Mouse (Mus musculus) WW6 (cell line): Measurements from ENCODE around the gene Pramef25.
"Not testable (repeated sequence)": the region's sequence is repeated elsewhere in the genome, so short reads cannot be mapped to it uniquely, and the experiment has no call there.

ENCODE experiments used
- DNase-seq: peaks from one replicate; pipeline ENCODE4 v3.0.0-alpha.2; 2013; ENCODE audit warnings: low read depth, low spot score

Gene Pramef25

DNA sequence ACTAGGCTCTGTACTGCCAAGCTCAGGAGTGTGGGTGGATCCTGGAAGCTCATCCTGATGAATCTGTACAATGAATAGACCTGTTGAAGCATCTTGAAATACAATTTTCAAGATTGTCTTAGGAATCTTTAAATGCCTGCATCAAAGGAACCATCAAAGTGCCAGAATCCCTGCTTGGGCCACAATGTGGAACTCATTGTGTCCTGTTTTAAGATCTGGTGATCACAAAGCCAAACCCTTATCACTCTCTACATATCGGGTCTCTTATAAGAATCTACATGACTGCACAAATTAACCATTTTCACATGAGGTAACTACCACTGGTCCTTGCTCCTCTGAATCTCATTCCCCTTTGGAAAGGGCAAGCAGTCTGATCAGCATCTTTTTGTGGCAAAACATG is at the start of gene Pramef25:
Gene Pramef25 (minus strand): TSS at position 101 of the 400 bp plus-strand sequence.
- DNase-seq, result not testable (repeated sequence)

DNA sequence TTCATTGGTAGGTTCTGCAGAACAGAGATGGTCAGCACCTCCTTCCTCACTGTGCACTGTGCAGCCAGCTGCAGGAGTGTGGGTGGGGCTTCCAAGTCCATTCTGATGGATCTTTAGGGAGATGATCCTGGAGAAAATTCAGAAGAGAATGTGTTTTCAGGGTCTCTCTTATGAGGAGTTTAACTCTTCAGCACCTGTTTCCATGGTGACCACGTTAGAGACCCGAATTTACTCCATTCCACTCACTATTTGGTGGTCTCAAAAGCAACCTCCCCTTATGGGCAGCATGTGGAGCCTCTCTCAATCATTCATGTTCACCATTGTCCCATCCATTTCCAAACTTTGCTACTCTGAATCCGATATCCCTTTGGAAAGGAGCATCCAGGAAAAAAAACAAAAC is 43.5 kb upstream of the Pramef25 start, which contains the start of gene Pramef17:
Gene Pramef17 (minus strand): TSS at position 101 of the 400 bp plus-strand sequence.
- not testable (repeated sequence) for DNase-seq

DNA sequence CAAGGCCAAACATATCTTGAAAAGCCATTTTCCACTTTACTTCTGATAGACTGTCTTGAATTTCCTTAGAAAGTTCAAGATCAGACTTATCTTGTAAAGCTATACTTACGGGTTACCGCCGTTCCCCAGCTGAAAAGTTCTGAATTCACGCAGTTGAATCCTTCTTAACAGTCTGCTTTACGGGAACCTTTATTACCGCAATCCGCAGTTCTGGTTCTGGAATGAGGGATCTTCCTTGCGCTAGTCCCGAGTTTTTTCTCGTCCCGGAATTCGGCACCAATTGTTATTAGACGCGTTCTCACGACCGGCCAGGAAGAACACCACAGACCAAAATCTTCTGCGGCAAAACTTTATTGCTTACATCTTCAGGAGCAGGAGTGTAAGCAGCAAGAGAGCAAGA is 37.3 kb upstream of the Pramef25 start:
- not testable (repeated sequence) for DNase-seq

DNA sequence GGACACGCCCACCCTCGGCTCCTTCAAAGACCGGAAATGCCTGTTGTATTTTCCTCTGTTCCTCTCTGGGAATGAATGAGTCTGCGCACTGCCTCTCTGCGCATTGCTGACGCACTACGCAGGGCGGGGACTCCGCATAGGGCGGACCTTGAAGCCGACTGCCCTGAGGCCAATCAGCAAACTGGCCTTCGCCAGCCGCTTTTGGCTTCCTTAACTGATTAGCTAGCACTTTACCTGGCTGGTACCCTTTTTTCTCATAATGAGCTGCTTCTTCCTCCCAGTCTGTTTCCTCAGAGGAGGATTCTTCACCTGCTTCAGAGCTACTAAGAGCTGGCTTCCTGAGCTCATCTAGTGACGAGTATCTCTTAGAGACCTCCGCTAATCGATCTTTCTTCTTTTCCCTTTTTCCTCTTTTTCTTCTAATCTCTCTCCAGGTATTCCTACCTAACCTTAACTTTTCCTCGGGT is 36.7 kb upstream of the Pramef25 start:
- DNase-seq, result not testable (repeated sequence)

DNA sequence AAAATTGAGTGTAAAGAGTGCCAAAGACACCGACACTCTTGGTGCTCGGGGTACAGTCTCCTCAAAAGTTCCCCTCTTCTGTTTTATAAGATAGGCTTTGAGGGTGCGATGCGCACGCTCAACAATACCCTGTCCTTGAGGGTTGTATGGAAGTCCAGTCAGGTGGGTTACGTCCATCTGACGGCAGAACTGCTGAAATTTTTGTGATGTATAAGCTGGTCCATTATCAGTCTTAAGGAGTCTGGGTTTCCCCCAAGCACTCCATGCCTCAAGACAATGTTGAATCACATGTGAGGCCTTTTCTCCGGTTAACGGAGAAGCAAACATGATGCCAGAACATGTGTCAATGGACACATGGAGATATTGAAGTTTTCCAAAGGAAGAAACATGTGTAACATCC is 34.9 kb upstream of the Pramef25 start:
- not testable (repeated sequence) for DNase-seq

DNA sequence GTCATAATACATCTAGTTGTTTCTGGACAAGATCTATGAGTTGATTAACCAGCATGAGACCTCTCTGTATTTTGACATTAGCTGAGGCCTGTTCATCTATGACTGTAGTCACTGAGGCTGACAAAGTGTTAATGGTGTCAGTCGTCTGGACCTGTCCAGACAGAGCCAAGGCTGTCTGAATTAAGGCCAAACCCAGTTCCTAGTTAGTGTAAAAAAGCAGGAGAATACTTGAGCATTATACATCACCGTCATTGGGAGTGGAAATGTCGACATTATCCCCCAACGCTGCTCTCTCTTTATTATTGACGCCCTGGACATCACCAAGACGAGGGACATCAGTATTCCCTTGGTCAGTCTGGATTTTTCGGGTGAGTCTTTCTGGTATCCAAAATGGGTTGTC is 34.3 kb upstream of the Pramef25 start:
- not testable (repeated sequence) for DNase-seq

DNA sequence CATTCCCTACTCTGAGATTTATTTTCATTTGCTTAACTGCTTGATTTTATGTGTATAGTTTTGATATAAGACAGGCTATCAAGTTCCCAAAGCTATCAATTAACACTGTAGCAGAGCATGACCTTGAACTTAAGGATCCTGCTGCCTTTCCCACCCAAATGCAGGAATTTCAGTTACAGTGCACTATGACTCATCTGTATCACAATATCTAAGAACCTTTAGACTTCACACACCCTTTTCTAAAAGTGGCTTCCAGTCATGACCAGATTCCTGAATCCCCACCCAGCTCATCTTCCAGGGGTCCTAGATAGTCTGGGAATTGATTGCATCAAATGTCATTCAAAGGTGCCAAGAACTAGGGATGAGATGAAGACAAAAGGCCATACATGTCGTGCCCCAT is 32.6 kb upstream of the Pramef25 start:
- DNase-seq, result not testable (repeated sequence)

DNA sequence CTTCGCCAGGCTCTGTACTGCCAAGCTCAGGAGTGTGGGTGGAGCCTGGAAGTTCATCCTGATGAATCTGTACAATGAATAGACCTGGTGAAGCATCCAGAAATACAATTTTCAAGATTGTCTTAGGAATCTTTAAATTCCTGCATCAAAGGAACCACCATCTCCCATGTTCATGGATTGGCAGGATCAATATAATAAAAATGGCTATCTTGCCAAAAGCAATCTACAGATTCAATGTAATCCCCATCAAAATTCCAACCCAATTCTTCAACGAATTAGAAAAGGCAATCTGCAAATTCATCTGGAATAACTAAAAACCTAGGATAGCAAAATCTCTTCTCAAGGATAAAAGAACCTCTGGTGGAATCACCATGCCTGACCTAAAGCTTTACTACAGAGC is 16.0 kb upstream of the Pramef25 start, which contains the start of gene Gm13101:
Gene Gm13101 (minus strand): TSS at position 101 of the 400 bp plus-strand sequence.
- DNase-seq, result not testable (repeated sequence)

DNA sequence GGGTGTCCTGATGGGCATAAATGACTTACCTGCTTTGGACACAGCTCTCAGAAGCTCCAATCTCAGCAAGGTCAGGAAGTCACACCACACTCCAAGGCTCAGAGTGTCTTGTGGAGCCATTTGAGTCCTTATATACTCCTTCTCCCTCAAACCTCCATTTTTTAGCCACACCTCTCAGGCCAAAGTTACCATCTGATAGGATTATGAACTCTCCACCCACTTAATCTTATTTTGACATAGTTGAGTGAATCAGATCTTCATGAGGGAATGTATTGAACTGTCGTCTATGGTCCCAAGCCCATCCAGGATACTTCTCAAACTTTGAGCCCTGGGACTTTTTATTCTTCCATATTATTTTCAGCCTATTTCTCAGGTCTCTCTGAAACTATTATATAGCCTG is 50.5 kb downstream of the Pramef25 start, which contains the start of gene Pramef6:
Gene Pramef6 (minus strand): TSS at position 101 of the 400 bp plus-strand sequence.
- not testable (repeated sequence) for DNase-seq
